Mouse (Mus musculus) limb, embryonic 12.5 days (tissue): ENCODE measurements around the gene Ccdc40. TPM values are rescaled to one million over a fixed set of nuclear protein-coding genes. Genes with fewer than 3 reads are reported as not detected.
A peak's percentile ranks its signal among the peaks of the same experiment; 100 is the strongest.

Source experiments
- ATAC-seq: fragments of 200-750 bp; cut with Nextera tagmentation; 2 replicates; pipeline ENCODE4 v1.8.0; 2017; ENCODE audit warnings: low read depth, moderate TSS enrichment; ENCODE audit not compliant: insufficient number of reproducible peaks, insufficient read depth, low FRiP score, low TSS enrichment
- H3K27ac ChIP-seq: fragments of 300-500 bp; sonication (generic); 2 replicates; pipeline ENCODE4 v1.5.1; 2016; ENCODE audit warnings: mild to moderate bottlenecking, moderate library complexity
- H3K27me3 ChIP-seq: fragments of 300-500 bp; sonication (generic); 2 replicates; pipeline ENCODE4 v1.6.1; 2016; ENCODE audit warnings: mild to moderate bottlenecking, moderate library complexity
- H3K36me3 ChIP-seq: fragments of 300-500 bp; sonication (generic); 2 replicates; pipeline ENCODE4 v1.6.1; 2016; ENCODE audit warnings: mild to moderate bottlenecking, moderate library complexity
- H3K4me1 ChIP-seq: fragments of 300-500 bp; sonication (generic); replicated peaks from 2 replicates; pipeline ENCODE4 v1.6.1; 2016
- H3K4me2 ChIP-seq: fragments of 300-500 bp; sonication (generic); 2 replicates; pipeline ENCODE4 v1.6.1; 2016; ENCODE audit warnings: mild to moderate bottlenecking, moderate library complexity
- H3K4me3 ChIP-seq: fragments of 300-500 bp; sonication (generic); replicated peaks from 2 replicates; pipeline ENCODE4 v1.5.1; 2016; ENCODE audit warnings: mild to moderate bottlenecking
- H3K9ac ChIP-seq: fragments of 300-500 bp; sonication (generic); replicated peaks from 2 replicates; pipeline ENCODE4 v1.6.1; 2016; ENCODE audit warnings: mild to moderate bottlenecking, moderate library complexity
- H3K9me3 ChIP-seq: fragments of 300-500 bp; sonication (generic); 2 replicates; pipeline ENCODE4 v1.6.1; 2016; ENCODE audit warnings: mild to moderate bottlenecking, moderate library complexity
- WGBS: fragments of 180-500 bp; shearing (Covaris S2); methylation state at CpG from one replicate; pipeline ENCODE4 v1.1.7; 2016; 5-methylcytosine and 5-hydroxymethylcytosine counted together
- polyA plus RNA-seq: library from polyadenylated mRNA; unstranded; fragments of >200 nt; fragmentation: Nextera tagmentation; extraction: Ambion mirVana; gene quantifications from 2 replicates; pipeline ENCODE4 v1.2.1, GENCODE M21; 2016

The Ccdc40 gene
- polyA plus RNA-seq, 1 experiment from 2014 or later: 8.8 TPM

- Histone ChIP-seq H3K27me3 (peaks cover 3% of the 10 kb centered on the region; the same call in 1 of the 2 replicates), H3K9me3 (no peaks in the 10 kb centered on the region), H3K9ac (no peak overlapping the region), H3K36me3 (peaks cover 52% of the 10 kb centered on the region), H3K4me2 (peak overlapping the region; percentile 86; the same call in 1 of the 2 replicates), H3K27ac (no peak overlapping the region), H3K4me3 (0 out of 2 replicates have a peak overlapping the region, but pooled peaks have one; percentile 97), H3K4me1 (peaks cover 18% of the 10 kb centered on the region)
- 85% methylated on average over 6 of the region's 6 CpGs for WGBS
- ATAC-seq: no peak
Observed at GRCm38 (mm10) chr11:119297996-119298395, 69.6 kb downstream of the Ccdc40 start.

- Histone ChIP-seq H3K4me1 (peaks cover 18% of the 10 kb centered on the region), H3K27ac (0 out of 2 replicates have a peak overlapping the region, but pooled peaks have one; percentile 87), H3K36me3 (peaks cover 43% of the 10 kb centered on the region), H3K27me3 (peaks cover 8% of the 10 kb centered on the region; the same call in 1 of the 2 replicates), H3K9ac (peak overlapping the region; percentile 98), H3K9me3 (no peaks in the 10 kb centered on the region), H3K4me3 (peak overlapping the region; percentile 97), H3K4me2 (peak overlapping the region; percentile 86)
- no peak for ATAC-seq
- 18% methylated on average over 7 of the region's 7 CpGs for WGBS
Observed at GRCm38 (mm10) chr11:119298917-119299316, 70.5 kb downstream of the Ccdc40 start.

- Histone ChIP-seq H3K27ac (peak within 1 kb of the TSS; percentile 87), H3K4me3 (peak within 1 kb of the TSS; percentile 97), H3K4me2 (peak within 1 kb of the TSS; percentile 86), H3K27me3 (peaks cover 15% of the 10 kb centered on the region), H3K9ac (peak within 1 kb of the TSS; percentile 98), H3K36me3 (peaks cover 36% of the 10 kb centered on the region), H3K9me3 (no peaks in the 10 kb centered on the region), H3K4me1 (peaks cover 18% of the 10 kb centered on the region)
- ATAC-seq: peak; percentile 88
- WGBS: under 1% methylated on average over 89 of the region's 89 CpGs
Observed at GRCm38 (mm10) chr11:119299391-119300245, 71.2 kb downstream of the Ccdc40 start, which contains the start of gene Eif4a3. Gene Eif4a3, minus strand, starts transcription at chr11:119300089.

- peak overlapping the region; percentile 98 for H3K9ac ChIP-seq
- H3K9me3 ChIP-seq: no peaks in the 10 kb centered on the region
- WGBS: 2% methylated on average over 31 of the region's 31 CpGs
- peaks cover 28% of the 10 kb centered on the region for H3K36me3 ChIP-seq
- H3K4me1 ChIP-seq: peaks cover 18% of the 10 kb centered on the region
- H3K4me3 ChIP-seq: peak overlapping the region; percentile 97
- peak overlapping the region; percentile 86 for H3K4me2 ChIP-seq
- H3K27ac ChIP-seq: peak overlapping the region; percentile 87
- peaks cover 21% of the 10 kb centered on the region for H3K27me3 ChIP-seq
- peak; percentile 42 for ATAC-seq
Observed at GRCm38 (mm10) chr11:119300246-119300935, 72.0 kb downstream of the Ccdc40 start.

- peaks cover 18% of the 10 kb centered on the region for H3K4me1 ChIP-seq
Observed at GRCm38 (mm10) chr11:119300986-119301385, 72.6 kb downstream of the Ccdc40 start.

GRCm38 (mm10) chr11:119304904-119305712 lies 76.7 kb downstream of the Ccdc40 start:
- H3K4me3 ChIP-seq: no peak overlapping the region
- no peaks in the 10 kb centered on the region for H3K36me3 ChIP-seq
- H3K27ac ChIP-seq: no peak overlapping the region
- peaks cover 18% of the 10 kb centered on the region for H3K4me1 ChIP-seq
- H3K27me3 ChIP-seq: peaks cover 31% of the 10 kb centered on the region
- H3K9me3 ChIP-seq: no peaks in the 10 kb centered on the region
- WGBS: 47% methylated on average over 16 of the region's 16 CpGs
- H3K4me2 ChIP-seq: no peak overlapping the region
- no peak for ATAC-seq
- H3K9ac ChIP-seq: no peak overlapping the region

More at GRCm38 (mm10) chr11:119300986-119301385, 72.6 kb downstream of the Ccdc40 start:
- WGBS: 22% methylated on average over 2 of the region's 2 CpGs
- Histone ChIP-seq H3K27me3 (peaks cover 21% of the 10 kb centered on the region), H3K9ac (no peak overlapping the region), H3K9me3 (no peaks in the 10 kb centered on the region), H3K27ac (no peak overlapping the region), H3K4me3 (no peak overlapping the region; the same call in 1 of the 2 replicates), H3K4me2 (peak overlapping the region; percentile 86; the same call in 1 of the 2 replicates), H3K36me3 (peaks cover 22% of the 10 kb centered on the region)
- ATAC-seq: no peak

GRCm38 (mm10) chr11:119306762-119307657 lies 78.6 kb downstream of the Ccdc40 start:
- H3K27ac ChIP-seq: peak overlapping the region; percentile 51; the same call in 1 of the 2 replicates
- no peak overlapping the region for H3K4me3 ChIP-seq
- H3K4me1 ChIP-seq: peaks cover 13% of the 10 kb centered on the region
- 57% methylated on average over 13 of the region's 13 CpGs for WGBS
- H3K9me3 ChIP-seq: no peaks in the 10 kb centered on the region
- no peak for ATAC-seq
- H3K27me3 ChIP-seq: peaks cover 43% of the 10 kb centered on the region
- H3K9ac ChIP-seq: no peak overlapping the region
- H3K4me2 ChIP-seq: no peak overlapping the region
- no peaks in the 10 kb centered on the region for H3K36me3 ChIP-seq

- peaks cover 13% of the 10 kb centered on the region for H3K4me1 ChIP-seq
- H3K4me3 ChIP-seq: no peak within 1 kb of the TSS
- 41% methylated on average over 1 of the region's 1 CpGs for WGBS
- H3K27me3 ChIP-seq: peaks cover 47% of the 10 kb centered on the region
- H3K36me3 ChIP-seq: no peaks in the 10 kb centered on the region
- H3K9me3 ChIP-seq: no peaks in the 10 kb centered on the region
- ATAC-seq: no peak
- H3K4me2 ChIP-seq: peak within 1 kb of the TSS; percentile 25
- peak within 1 kb of the TSS; percentile 18; the same call in 1 of the 2 replicates for H3K9ac ChIP-seq
- peak within 1 kb of the TSS; percentile 51; the same call in 1 of the 2 replicates for H3K27ac ChIP-seq
Observed at GRCm38 (mm10) chr11:119307658-119307867, 79.2 kb downstream of the Ccdc40 start, which contains the start of gene Card14. Gene Card14, plus strand, starts transcription at chr11:119307768.

GRCm38 (mm10) chr11:119307916-119308315 lies 79.5 kb downstream of the Ccdc40 start:
- peak overlapping the region; percentile 51; the same call in 1 of the 2 replicates for H3K27ac ChIP-seq
- 12% methylated on average over 11 of the region's 11 CpGs for WGBS

GRCm38 (mm10) chr11:119310621-119311020 lies 82.2 kb downstream of the Ccdc40 start:
- no peak for ATAC-seq
- peaks cover 29% of the 10 kb centered on the region for H3K27me3 ChIP-seq
- peaks cover 13% of the 10 kb centered on the region for H3K4me1 ChIP-seq
- H3K4me2 ChIP-seq: no peak overlapping the region
- H3K4me3 ChIP-seq: no peak overlapping the region
- 24% methylated on average over 10 of the region's 10 CpGs for WGBS
- H3K9me3 ChIP-seq: no peaks in the 10 kb centered on the region
- no peak overlapping the region for H3K27ac ChIP-seq
- no peaks in the 10 kb centered on the region for H3K36me3 ChIP-seq
- H3K9ac ChIP-seq: no peak overlapping the region

More at GRCm38 (mm10) chr11:119307916-119308315, 79.5 kb downstream of the Ccdc40 start:
- Histone ChIP-seq H3K27me3 (peaks cover 44% of the 10 kb centered on the region), H3K9me3 (no peaks in the 10 kb centered on the region), H3K4me1 (peaks cover 13% of the 10 kb centered on the region), H3K36me3 (no peaks in the 10 kb centered on the region), H3K4me2 (peak overlapping the region; percentile 25), H3K9ac (peak overlapping the region; percentile 18; the same call in 1 of the 2 replicates), H3K4me3 (no peak overlapping the region)
- no peak; the same call in 1 of the 2 replicates for ATAC-seq
